Mouse (Mus musculus): ENCODE data around the gene Clec3a. TPM values are rescaled to one million over a fixed set of nuclear protein-coding genes. Genes with fewer than 3 reads are reported as not detected.

Clec3a gene
- polyA plus RNA-seq, 1 experiment from 2014 or later: not detected

DNA sequence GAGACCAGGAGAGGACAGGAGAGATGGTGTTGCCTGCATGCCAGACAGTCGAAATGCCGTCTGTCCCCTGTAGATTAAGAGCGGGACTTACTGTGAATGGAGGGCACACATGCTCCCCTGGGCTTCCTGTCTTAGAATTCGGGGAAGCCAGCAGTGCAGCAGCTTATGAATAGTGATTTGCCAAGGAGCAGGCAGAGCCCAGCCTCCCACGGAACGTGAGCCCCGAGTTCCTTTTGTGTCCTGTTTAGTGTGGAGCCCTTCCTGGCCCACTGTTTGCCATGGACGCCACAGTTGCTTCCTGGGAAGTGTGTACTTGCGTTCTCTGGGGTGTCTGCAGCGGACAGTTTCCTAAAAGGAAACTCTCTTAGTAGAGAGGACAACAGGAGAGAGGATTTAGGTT lies 45.4 kb downstream of the Clec3a start:
- Histone ChIP-seq H3K27me3 (ENCODE audit: control insufficient read depth, insufficient read depth, low read length) (no peaks in the 10 kb centered on the region), H3K36me3 (ENCODE audit: control insufficient read depth, insufficient read depth, low read length) (no peaks in the 10 kb centered on the region), H3K4me2 (ENCODE audit: low read depth, severe bottlenecking) (no peak overlapping the region), H3K9me3 (ENCODE audit: control insufficient read depth, low read length) (no peaks in the 10 kb centered on the region), H3K4me3 (ENCODE audit: low read depth, low read length) (no peak overlapping the region), H3K9ac (ENCODE audit: low read length) (no peak overlapping the region), H3K27ac (replicated peaks; ENCODE audit: low read depth, low read length) (no peak overlapping the region), H3K4me1 (ENCODE audit: control insufficient read depth, insufficient read depth, low read length) (no peaks in the 10 kb centered on the region)
- no peak for ATAC-seq (ENCODE audit: insufficient number of reproducible peaks, low FRiP score, low TSS enrichment, low read depth)
- WGBS: 74% methylated on average over 10 of the region's 10 CpGs
- DNase-seq (ENCODE audit: low spot score): no peak

- Histone ChIP-seq H3K27ac (replicated peaks; ENCODE audit: low read depth, low read length) (no peak overlapping the region), H3K9me3 (ENCODE audit: control insufficient read depth, low read length) (no peaks in the 10 kb centered on the region), H3K27me3 (ENCODE audit: control insufficient read depth, insufficient read depth, low read length) (no peaks in the 10 kb centered on the region), H3K4me2 (ENCODE audit: low read depth, severe bottlenecking) (no peak overlapping the region), H3K4me3 (ENCODE audit: low read depth, low read length) (no peak overlapping the region), H3K4me1 (ENCODE audit: control insufficient read depth, insufficient read depth, low read length) (no peaks in the 10 kb centered on the region), H3K9ac (ENCODE audit: low read length) (no peak overlapping the region), H3K36me3 (ENCODE audit: control insufficient read depth, insufficient read depth, low read length) (no peaks in the 10 kb centered on the region)
- WGBS: 82% methylated on average over 21 of the region's 21 CpGs
- ATAC-seq (ENCODE audit: insufficient number of reproducible peaks, low FRiP score, low TSS enrichment, low read depth): no peak
- DNase-seq (ENCODE audit: low spot score): no peak
These were observed 50.8 kb downstream of the Clec3a start for GRCm38 (mm10) chr8:114468526-114469207.

DNA sequence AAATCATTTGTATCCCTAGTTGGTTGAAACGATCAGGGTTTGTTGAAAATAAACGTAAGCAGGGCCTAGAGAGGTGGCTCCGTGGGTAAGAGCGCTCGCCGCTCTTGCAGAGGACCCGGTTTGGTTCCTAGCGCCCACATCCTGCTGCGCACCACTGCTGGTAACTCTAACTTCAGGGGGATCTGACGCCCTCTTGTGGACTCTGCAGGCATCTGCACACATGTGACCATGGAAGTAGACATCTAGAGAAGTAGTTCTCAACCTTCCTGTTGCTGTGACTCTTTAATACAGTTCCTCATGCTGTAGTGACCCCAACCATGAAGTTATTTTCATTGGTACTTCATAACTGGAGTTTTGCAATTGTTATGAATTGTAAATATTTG lies 51.3 kb downstream of the Clec3a start:
- H3K27me3 ChIP-seq (ENCODE audit: control insufficient read depth, insufficient read depth, low read length): no peaks in the 10 kb centered on the region
- ATAC-seq (ENCODE audit: insufficient number of reproducible peaks, low FRiP score, low TSS enrichment, low read depth): no peak
- no peak overlapping the region for H3K9ac ChIP-seq (ENCODE audit: low read length)
- H3K27ac ChIP-seq (replicated peaks; ENCODE audit: low read depth, low read length): no peak overlapping the region
- no peaks in the 10 kb centered on the region for H3K4me1 ChIP-seq (ENCODE audit: control insufficient read depth, insufficient read depth, low read length)
- DNase-seq (ENCODE audit: low spot score): no peak
- WGBS: 92% methylated on average over 10 of the region's 10 CpGs
- no peaks in the 10 kb centered on the region for H3K36me3 ChIP-seq (ENCODE audit: control insufficient read depth, insufficient read depth, low read length)
- H3K9me3 ChIP-seq (ENCODE audit: control insufficient read depth, low read length): no peaks in the 10 kb centered on the region
- H3K4me3 ChIP-seq (ENCODE audit: low read depth, low read length): no peak overlapping the region
- no peak overlapping the region for H3K4me2 ChIP-seq (ENCODE audit: low read depth, severe bottlenecking)

GRCm38 (mm10) chr8:114473546-114473945 lies 55.7 kb downstream of the Clec3a start:
- DNase-seq (ENCODE audit: low spot score): no peak

More at GRCm38 (mm10) chr8:114473546-114473945, 55.7 kb downstream of the Clec3a start:
- no peak for ATAC-seq (ENCODE audit: insufficient number of reproducible peaks, low FRiP score, low TSS enrichment, low read depth)
- Histone ChIP-seq H3K9ac (ENCODE audit: low read length) (no peak overlapping the region), H3K4me1 (ENCODE audit: control insufficient read depth, insufficient read depth, low read length) (no peaks in the 10 kb centered on the region), H3K27me3 (ENCODE audit: control insufficient read depth, insufficient read depth, low read length) (no peaks in the 10 kb centered on the region), H3K9me3 (ENCODE audit: control insufficient read depth, low read length) (no peaks in the 10 kb centered on the region), H3K4me3 (ENCODE audit: low read depth, low read length) (no peak overlapping the region), H3K36me3 (ENCODE audit: control insufficient read depth, insufficient read depth, low read length) (no peaks in the 10 kb centered on the region), H3K4me2 (ENCODE audit: low read depth, severe bottlenecking) (no peak overlapping the region), H3K27ac (replicated peaks; ENCODE audit: low read depth, low read length) (no peak overlapping the region)
- 97% methylated on average over 11 of the region's 11 CpGs for WGBS

Other genes starting within 250 kb of the Clec3a start
- gene Vat1l, start 212.5 kb upstream of the Clec3a start, polyA plus RNA-seq (2014; fragmentation: Nextera tagmentation; extraction: Ambion mirVana): 1.9 and 2.7 TPM in 2 replicates
- gene Wwox, start 21.6 kb downstream of the Clec3a start, polyA plus RNA-seq (2014; fragmentation: Nextera tagmentation; extraction: Ambion mirVana): 7.3 and 8.0 TPM in 2 replicates